Mouse (Mus musculus): ENCODE data around the gene Dennd5b. TPM values are rescaled to one million over a fixed set of nuclear protein-coding genes. Genes with fewer than 3 reads are reported as not detected.
A peak's percentile ranks its signal among the peaks of the same experiment; 100 is the strongest.
"Not testable (repeated sequence)": the region's sequence is repeated elsewhere in the genome, so short reads cannot be mapped to it uniquely, and the experiment has no call there.

Gene Dennd5b
- polyA plus RNA-seq, 1 experiment from 2014 or later = 3.8 TPM

DNA sequence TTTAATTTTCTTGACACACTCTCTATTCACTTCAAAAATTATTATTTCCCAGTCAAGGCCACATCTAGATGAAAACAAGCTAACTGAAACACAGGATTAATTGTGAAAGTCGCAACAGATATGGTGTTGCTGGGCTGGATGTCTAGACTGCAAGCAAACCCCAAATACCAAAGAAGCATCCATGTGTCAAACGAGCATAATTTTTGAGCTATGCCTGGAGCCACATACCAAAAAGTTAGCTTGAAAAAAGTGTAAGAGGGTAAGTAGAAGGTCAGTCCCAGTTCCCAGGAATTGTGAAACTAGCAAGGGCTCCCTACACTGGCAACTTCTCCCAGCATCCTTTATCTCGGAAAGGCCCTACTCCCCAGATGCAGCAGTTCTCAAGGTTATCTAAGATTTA is 157.8 kb downstream of the Dennd5b start:
- Histone ChIP-seq H3K27ac (no peak overlapping the region), H3K9me3 (replicated peaks) (no peaks in the 10 kb centered on the region), H3K4me1 (replicated peaks) (peaks cover 43% of the 10 kb centered on the region), H3K9ac (peak overlapping the region; percentile 93), H3K27me3 (no peaks in the 10 kb centered on the region), H3K4me2 (peak overlapping the region; percentile 98), H3K36me3 (peaks cover 10% of the 10 kb centered on the region; the same call in 1 of the 2 replicates), H3K4me3 (replicated peaks) (peak overlapping the region; percentile 90)
- ATAC-seq (ENCODE audit: low read depth) (no peak), DNase-seq (peak; percentile 17)
- WGBS (ENCODE audit: insufficient replicate concordance) = 25% methylated on average over 3 of the region's 3 CpGs

DNA sequence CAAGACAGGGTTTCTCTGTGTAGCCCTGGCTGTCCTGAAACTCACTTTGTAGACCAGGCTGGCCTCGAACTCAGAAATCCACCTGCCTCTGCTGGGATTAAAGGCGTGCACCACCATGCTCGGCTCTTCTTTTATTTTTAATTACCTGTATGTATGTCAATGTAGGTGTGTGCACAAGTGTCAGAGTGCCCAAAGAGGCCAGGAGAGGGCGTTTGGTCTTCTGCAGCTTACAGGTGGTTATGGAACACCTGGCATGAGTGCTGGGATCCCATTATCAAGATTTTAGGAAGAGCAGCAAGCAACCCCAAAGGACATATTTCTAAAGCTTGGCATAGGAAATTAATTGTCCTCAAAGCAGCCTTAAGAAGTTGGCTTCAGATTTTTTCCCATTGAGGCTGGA is 159.1 kb downstream of the Dennd5b start:
- 70% methylated on average over 4 of the region's 4 CpGs for WGBS (ENCODE audit: insufficient replicate concordance)
- ATAC-seq (ENCODE audit: low read depth) (no peak), DNase-seq (no peak)
- H3K4me3 ChIP-seq (replicated peaks) = no peak overlapping the region
- H3K4me1 ChIP-seq (replicated peaks) = peaks cover 51% of the 10 kb centered on the region
- H3K36me3 ChIP-seq = peaks cover 10% of the 10 kb centered on the region; the same call in 1 of the 2 replicates
- no peak overlapping the region for H3K4me2 ChIP-seq
- H3K27me3 ChIP-seq = no peaks in the 10 kb centered on the region
- H3K27ac ChIP-seq = no peak overlapping the region
- no peak overlapping the region for H3K9ac ChIP-seq
- no peaks in the 10 kb centered on the region for H3K9me3 ChIP-seq (replicated peaks)

DNA sequence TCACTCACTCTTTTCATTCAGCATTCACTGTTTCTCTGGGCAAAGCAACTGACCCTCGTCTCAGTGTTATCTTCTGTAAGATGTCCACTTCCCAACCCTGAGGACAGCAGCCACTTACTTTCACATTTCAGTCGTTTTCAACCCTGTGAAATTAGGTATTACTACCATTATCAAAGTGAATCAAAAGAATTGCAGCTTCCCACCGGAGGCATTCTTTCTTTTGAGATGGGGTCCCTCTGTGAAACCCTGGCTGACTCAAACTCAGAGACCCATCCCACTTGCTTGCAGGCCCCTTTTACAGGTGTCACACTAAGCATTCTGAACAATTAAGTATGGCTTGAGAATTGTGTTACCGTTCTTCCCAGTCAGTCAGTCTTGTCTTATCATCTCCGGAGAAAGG is 159.6 kb downstream of the Dennd5b start:
- DNase-seq = no peak

DNA sequence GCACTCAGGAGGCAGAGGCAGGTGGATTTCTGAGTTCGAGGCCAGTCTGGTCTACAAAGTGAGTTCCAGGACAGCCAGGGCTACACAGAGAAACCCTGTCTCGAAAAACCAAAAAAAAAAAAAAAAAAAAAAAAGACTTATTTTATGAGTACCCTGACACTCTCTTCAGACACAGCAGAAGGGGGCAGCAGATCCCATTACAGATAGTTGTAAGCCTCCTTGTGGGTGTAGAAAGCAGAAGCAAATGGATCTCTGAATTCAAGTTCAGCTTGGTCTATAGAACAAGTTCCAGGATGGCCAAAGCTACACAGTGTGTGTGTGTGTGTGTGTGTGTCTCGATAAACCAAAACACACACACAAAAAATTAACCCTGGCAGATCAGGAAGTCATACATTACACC is 161.1 kb downstream of the Dennd5b start:
- not testable (repeated sequence) for H3K4me2 ChIP-seq; DNase-seq; H3K27ac ChIP-seq; ATAC-seq (ENCODE audit: low read depth); H3K36me3 ChIP-seq; H3K9ac ChIP-seq; H3K9me3 ChIP-seq (replicated peaks); H3K4me3 ChIP-seq (replicated peaks); H3K27me3 ChIP-seq
- H3K4me1 ChIP-seq (replicated peaks) = peaks cover 52% of the 10 kb centered on the region
- WGBS (ENCODE audit: insufficient replicate concordance) = 37% methylated on average over 3 of the region's 3 CpGs

More for the DNA sequence above, 159.6 kb downstream of the Dennd5b start:
- Histone ChIP-seq H3K4me3 (replicated peaks) (no peak overlapping the region), H3K36me3 (peaks cover 10% of the 10 kb centered on the region; the same call in 1 of the 2 replicates), H3K9me3 (replicated peaks) (no peaks in the 10 kb centered on the region), H3K4me2 (no peak overlapping the region), H3K9ac (no peak overlapping the region), H3K27me3 (no peaks in the 10 kb centered on the region), H3K27ac (no peak overlapping the region; the same call in 1 of the 2 replicates), H3K4me1 (replicated peaks) (peaks cover 46% of the 10 kb centered on the region)
- 58% methylated on average over 5 of the region's 5 CpGs for WGBS (ENCODE audit: insufficient replicate concordance)
- ATAC-seq (ENCODE audit: low read depth) = no peak

Other genes with a start within 250 kb of the Dennd5b start
- gene Caprin2, start 205.4 kb downstream of the Dennd5b start, polyA plus RNA-seq (2015; fragmentation: Nextera tagmentation; extraction: Ambion mirVana) = 7.2 and 8.0 TPM in 2 replicates
- gene Sinhcaf, start 155.2 kb downstream of the Dennd5b start, polyA plus RNA-seq (2015; fragmentation: Nextera tagmentation; extraction: Ambion mirVana) = 27.0 and 32.8 TPM in 2 replicates
- gene Gm10203, start 28.5 kb upstream of the Dennd5b start, polyA plus RNA-seq (2015; fragmentation: Nextera tagmentation; extraction: Ambion mirVana) = not detected in 2 replicates
- 11.5 and 13.5 TPM in 2 replicates for gene Etfbkmt, start 38.2 kb upstream of the Dennd5b start, polyA plus RNA-seq (2015; fragmentation: Nextera tagmentation; extraction: Ambion mirVana)
- gene Amn1, start 87.0 kb upstream of the Dennd5b start, polyA plus RNA-seq (2015; fragmentation: Nextera tagmentation; extraction: Ambion mirVana) = 7.7 and 8.0 TPM in 2 replicates
- gene Resf1, start 207.7 kb upstream of the Dennd5b start, polyA plus RNA-seq (2015; fragmentation: Nextera tagmentation; extraction: Ambion mirVana) = 24.6 and 32.0 TPM in 2 replicates

All from liver, embryonic 13.5 days (tissue).